Mouse (Mus musculus) lung, embryonic 15.5 days (tissue): Measurements from ENCODE around the gene Gopc. TPM values are rescaled to one million over a fixed set of nuclear protein-coding genes. Genes with fewer than 3 reads are reported as not detected.
A peak's percentile ranks its signal among the peaks of the same experiment; 100 is the strongest.

Experiments used
- ATAC-seq: fragments of 200-750 bp; cut with Nextera tagmentation; 2 replicates; pipeline ENCODE4 v1.8.0; 2017; ENCODE audit warnings: moderate number of reproducible peaks, borderline replicate concordance; ENCODE audit not compliant: low FRiP score, low TSS enrichment; ENCODE audit errors: extremely low read depth
- H3K27ac ChIP-seq: fragments of 300-500 bp; sonication (generic); 2 replicates; pipeline ENCODE4 v1.5.1; 2015; ENCODE audit warnings: moderate library complexity, mild to moderate bottlenecking, inconsistent platforms
- H3K27me3 ChIP-seq: fragments of 300-500 bp; sonication (generic); 2 replicates; pipeline ENCODE4 v1.6.1; 2015; ENCODE audit warnings: inconsistent platforms
- H3K36me3 ChIP-seq: fragments of 300-500 bp; sonication (generic); 2 replicates; pipeline ENCODE4 v1.6.1; 2015; ENCODE audit warnings: inconsistent platforms
- H3K4me1 ChIP-seq: fragments of 300-500 bp; sonication (generic); 2 replicates; pipeline ENCODE4 v1.6.1; 2015; ENCODE audit warnings: inconsistent platforms
- H3K4me2 ChIP-seq: fragments of 300-500 bp; sonication (generic); 2 replicates; pipeline ENCODE4 v1.6.1; 2015; ENCODE audit warnings: inconsistent platforms, mild to moderate bottlenecking, moderate library complexity
- H3K4me3 ChIP-seq: fragments of 300-500 bp; sonication (generic); 2 replicates; pipeline ENCODE4 v1.5.1; 2015; ENCODE audit warnings: mild to moderate bottlenecking, inconsistent platforms
- H3K9ac ChIP-seq: fragments of 300-500 bp; sonication (generic); 2 replicates; pipeline ENCODE4 v1.6.1; 2015; ENCODE audit warnings: inconsistent platforms
- H3K9me3 ChIP-seq: fragments of 300-500 bp; sonication (generic); 2 replicates; pipeline ENCODE4 v1.6.1; 2016; ENCODE audit warnings: inconsistent platforms
- WGBS: fragments of 180-500 bp; shearing (Covaris S2); methylation state at CpG from one replicate; pipeline ENCODE4 v1.1.7; 2015; 5-methylcytosine and 5-hydroxymethylcytosine counted together
- polyA plus RNA-seq: library from polyadenylated mRNA; unstranded; fragments of >200 nt; fragmentation: Nextera tagmentation; extraction: Ambion mirVana; gene quantifications from 2 replicates; pipeline ENCODE4 v1.2.1, GENCODE M21; 2015

Gene Gopc
- polyA plus RNA-seq, 1 experiment from 2014 or later: 22.3 TPM

DNA sequence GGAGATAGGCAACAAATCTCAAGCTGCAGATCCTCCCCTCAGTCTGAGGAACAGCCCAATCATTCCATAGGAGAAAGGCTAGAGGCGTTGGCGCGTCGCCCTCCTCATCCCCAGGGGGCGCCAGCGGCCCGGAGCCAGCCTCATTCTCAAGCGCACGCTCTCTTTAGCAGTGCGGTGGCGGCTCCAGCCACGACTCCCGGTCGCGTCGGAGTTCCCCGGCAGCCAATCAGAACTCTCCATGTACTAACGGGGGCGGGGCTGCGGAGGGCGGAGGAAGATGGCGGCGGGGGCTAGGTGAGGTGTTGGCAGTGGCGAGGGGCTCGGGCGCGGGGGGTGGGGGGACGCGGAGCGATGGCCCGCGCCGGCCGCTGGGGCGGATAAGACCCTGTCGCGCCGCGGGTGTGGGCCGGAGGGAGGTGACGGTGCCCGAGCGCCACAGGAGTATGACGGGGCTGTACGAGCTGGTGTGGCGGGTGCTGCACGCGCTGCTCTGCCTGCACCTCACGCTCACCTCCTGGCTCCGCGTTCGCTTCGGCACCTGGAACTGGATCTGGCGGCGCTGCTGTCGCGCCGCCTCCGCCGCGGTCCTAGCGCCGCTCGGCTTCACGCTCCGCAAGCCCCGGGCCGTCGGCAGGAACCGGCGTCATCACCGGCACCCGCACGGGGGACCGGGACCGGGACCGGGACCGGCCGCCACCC, 35.5 kb upstream of the Gopc start, which contains the start of gene Nus1:
TSS of gene Nus1 (plus strand) at position 249 of the 699 bp plus-strand sequence.
- peak within 1 kb of the TSS; percentile 70 for H3K4me2 ChIP-seq
- no peaks in the 10 kb centered on the region for H3K36me3 ChIP-seq
- peaks cover 24% of the 10 kb centered on the region for H3K4me1 ChIP-seq
- peak within 1 kb of the TSS; percentile 92 for H3K27ac ChIP-seq
- H3K4me3 ChIP-seq: peak within 1 kb of the TSS; percentile 100
- H3K9me3 ChIP-seq: no peaks in the 10 kb centered on the region
- peak; percentile 100 for ATAC-seq
- under 1% methylated on average over 79 of the region's 79 CpGs for WGBS
- peak within 1 kb of the TSS; percentile 95 for H3K9ac ChIP-seq
- H3K27me3 ChIP-seq: no peaks in the 10 kb centered on the region

DNA sequence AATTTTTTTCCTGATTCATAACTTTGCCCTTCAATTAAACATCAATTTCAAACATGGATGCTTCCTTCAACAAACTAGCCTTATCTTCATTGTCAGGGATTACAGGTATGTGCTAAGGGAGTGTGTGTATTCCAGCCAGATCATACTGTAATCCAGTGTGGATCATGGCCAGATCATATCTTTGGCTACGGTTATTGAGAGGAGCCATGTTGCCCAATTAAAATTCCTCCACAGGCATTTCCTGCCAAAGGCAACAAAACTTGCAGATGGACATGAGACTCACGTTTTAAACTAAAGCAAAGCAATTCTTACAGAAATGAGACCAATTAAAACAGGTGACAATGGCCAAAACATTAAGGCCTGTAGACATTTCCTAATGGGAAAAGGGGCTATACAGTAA, 34.5 kb upstream of the Gopc start:
- no peaks in the 10 kb centered on the region for H3K36me3 ChIP-seq
- H3K27ac ChIP-seq: peak overlapping the region; percentile 31; the same call in 1 of the 2 replicates
- H3K4me2 ChIP-seq: peak overlapping the region; percentile 70
- H3K9ac ChIP-seq: peak overlapping the region; percentile 37; the same call in 1 of the 2 replicates
- peaks cover 24% of the 10 kb centered on the region for H3K4me1 ChIP-seq
- H3K9me3 ChIP-seq: no peaks in the 10 kb centered on the region
- peak overlapping the region; percentile 100 for H3K4me3 ChIP-seq
- WGBS: 30% methylated on average over 2 of the region's 2 CpGs
- no peaks in the 10 kb centered on the region for H3K27me3 ChIP-seq
- ATAC-seq: no peak

DNA sequence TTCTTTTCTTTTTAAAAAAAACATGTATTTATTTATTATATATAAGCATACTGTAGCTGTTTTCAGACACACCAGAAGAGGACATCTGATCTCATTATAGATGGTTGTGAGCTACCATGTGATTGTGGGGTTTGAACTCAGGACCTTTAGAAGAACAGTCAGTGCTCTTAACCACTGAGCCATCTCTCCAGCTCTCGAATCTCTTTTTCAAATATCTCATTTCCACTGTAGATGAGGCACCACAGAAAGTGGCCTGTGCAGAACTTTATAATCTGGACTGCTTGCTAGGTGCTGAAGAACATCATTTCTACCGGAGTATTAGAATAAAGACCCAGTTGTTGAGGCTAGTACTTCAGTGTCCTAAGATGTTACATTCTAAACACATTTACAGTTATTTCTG, 33.1 kb upstream of the Gopc start:
- Histone ChIP-seq H3K4me2 (no peak overlapping the region), H3K4me3 (no peak overlapping the region), H3K27me3 (no peaks in the 10 kb centered on the region), H3K9ac (no peak overlapping the region), H3K4me1 (peaks cover 17% of the 10 kb centered on the region), H3K27ac (no peak overlapping the region), H3K9me3 (no peaks in the 10 kb centered on the region), H3K36me3 (no peaks in the 10 kb centered on the region)
- ATAC-seq: no peak
- WGBS: 80% methylated on average over 2 of the region's 2 CpGs

DNA sequence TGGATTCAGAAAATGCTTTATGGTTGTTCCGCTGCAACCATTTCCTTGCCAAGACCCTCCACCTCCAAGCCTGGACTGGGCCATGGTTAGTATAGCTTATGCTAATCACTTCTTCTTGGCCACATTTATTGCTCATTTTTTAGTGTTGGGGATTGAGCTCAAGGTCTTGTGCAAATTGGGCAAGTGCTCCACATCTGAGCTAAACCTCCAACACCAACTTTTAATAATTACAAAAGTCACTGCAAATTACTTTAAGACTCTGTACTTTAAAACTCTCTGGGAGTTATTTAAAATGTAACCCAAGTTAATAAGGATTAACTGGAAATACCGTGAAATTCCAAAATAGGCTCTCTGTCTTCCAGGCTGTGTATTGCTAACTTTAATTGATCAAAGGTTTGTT, 25.6 kb upstream of the Gopc start:
- Histone ChIP-seq H3K4me1 (no peaks in the 10 kb centered on the region), H3K36me3 (no peaks in the 10 kb centered on the region), H3K4me3 (no peak overlapping the region), H3K9ac (no peak overlapping the region), H3K27me3 (no peaks in the 10 kb centered on the region), H3K9me3 (no peaks in the 10 kb centered on the region), H3K27ac (no peak overlapping the region), H3K4me2 (no peak overlapping the region)
- no peak for ATAC-seq
- WGBS: 88% methylated on average over 2 of the region's 2 CpGs

DNA sequence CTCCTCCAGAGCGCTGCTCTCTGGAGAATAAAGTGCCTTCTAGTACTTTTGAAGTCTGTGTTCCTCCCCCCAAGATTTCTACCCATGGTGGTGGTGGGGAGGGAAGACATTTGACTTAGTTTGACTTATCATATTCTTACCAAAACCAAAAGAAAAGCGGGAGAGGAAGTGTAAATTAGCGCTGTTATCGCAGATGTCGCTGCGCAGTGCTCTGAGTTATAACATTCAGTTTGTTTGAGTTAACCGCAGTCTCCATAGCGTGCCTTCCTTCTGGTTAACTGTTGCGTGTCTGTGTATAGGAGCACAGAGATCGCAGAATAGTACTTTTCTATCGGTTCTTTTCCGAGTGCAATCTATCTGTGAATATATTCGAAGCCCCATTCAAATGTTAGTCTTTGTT, 23.2 kb upstream of the Gopc start:
- Histone ChIP-seq H3K4me3 (no peak overlapping the region), H3K36me3 (no peaks in the 10 kb centered on the region), H3K4me1 (no peaks in the 10 kb centered on the region), H3K9me3 (no peaks in the 10 kb centered on the region), H3K27me3 (no peaks in the 10 kb centered on the region), H3K27ac (no peak overlapping the region), H3K4me2 (no peak overlapping the region), H3K9ac (no peak overlapping the region)
- no peak for ATAC-seq
- 83% methylated on average over 13 of the region's 13 CpGs for WGBS

DNA sequence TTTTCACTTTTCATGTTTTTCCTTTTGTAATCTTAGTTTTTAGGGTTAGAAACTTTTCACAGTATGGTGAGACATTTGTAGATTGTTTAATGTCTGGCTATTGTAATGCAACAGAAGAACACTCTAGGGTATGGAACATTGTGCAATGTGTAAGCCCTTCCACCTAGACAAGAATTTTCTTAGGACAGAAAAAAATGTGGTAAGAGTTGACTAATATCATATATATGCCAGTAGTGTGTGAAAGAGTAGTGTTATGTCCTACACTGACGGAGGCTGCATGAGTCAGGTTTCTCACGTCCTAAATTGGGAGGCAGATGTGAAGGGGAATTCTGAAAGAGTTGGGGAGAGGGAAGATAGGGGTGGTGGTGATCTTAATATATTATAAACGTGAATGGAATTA, 17.8 kb upstream of the Gopc start:
- H3K9me3 ChIP-seq: no peaks in the 10 kb centered on the region
- no peak overlapping the region for H3K27ac ChIP-seq
- 58% methylated on average over 3 of the region's 3 CpGs for WGBS
- no peak for ATAC-seq
- no peak overlapping the region for H3K9ac ChIP-seq
- H3K4me2 ChIP-seq: no peak overlapping the region
- H3K27me3 ChIP-seq: no peaks in the 10 kb centered on the region
- no peaks in the 10 kb centered on the region for H3K36me3 ChIP-seq
- H3K4me3 ChIP-seq: no peak overlapping the region
- H3K4me1 ChIP-seq: no peaks in the 10 kb centered on the region

DNA sequence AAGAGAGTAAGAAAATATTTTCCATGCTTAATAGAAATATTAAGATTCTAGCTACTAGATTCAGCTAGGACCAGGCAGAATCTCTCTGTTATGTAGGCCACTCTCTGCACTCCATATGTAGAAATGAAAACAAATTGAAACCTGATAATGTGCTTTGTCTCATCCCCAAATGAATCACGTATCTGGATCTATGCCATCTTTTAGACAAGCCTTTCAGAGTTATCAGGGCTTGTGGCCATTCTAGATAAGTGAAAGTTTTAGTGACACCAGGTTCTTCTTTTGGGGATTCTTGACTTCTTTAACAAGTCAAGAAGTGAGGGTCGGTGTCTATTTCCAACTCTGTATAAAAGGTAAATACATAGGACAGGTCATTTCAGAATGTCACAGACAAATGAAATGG, 16.8 kb upstream of the Gopc start:
- ATAC-seq: no peak
- Histone ChIP-seq H3K4me2 (no peak overlapping the region), H3K4me3 (no peak overlapping the region), H3K27ac (no peak overlapping the region), H3K36me3 (no peaks in the 10 kb centered on the region), H3K9me3 (no peaks in the 10 kb centered on the region), H3K27me3 (no peaks in the 10 kb centered on the region), H3K9ac (no peak overlapping the region), H3K4me1 (no peaks in the 10 kb centered on the region)
- WGBS: 71% methylated on average over 2 of the region's 2 CpGs

DNA sequence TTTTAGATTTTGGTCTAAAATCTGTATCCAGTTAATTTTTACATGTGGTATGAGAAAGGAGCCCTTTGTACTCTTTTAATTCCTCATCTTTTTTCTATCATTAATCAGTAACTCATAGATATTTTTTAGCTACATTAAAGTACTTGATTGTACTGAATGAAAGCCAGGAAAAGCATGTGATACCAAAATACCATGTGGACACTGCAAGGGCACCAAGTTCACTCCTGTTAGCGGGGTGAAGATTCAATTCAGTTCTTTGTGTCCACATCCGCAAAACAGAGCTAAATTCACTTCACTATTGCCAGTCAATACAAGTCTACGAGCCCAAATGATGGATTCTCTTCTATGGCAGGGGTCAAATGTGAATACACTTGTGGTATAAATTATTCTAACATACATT, 14.7 kb upstream of the Gopc start:
- no peak overlapping the region for H3K9ac ChIP-seq
- no peaks in the 10 kb centered on the region for H3K27me3 ChIP-seq
- no peak for ATAC-seq
- H3K4me2 ChIP-seq: no peak overlapping the region
- no peaks in the 10 kb centered on the region for H3K9me3 ChIP-seq
- H3K4me1 ChIP-seq: no peaks in the 10 kb centered on the region
- no peak overlapping the region for H3K27ac ChIP-seq
- no peak overlapping the region for H3K4me3 ChIP-seq
- H3K36me3 ChIP-seq: no peaks in the 10 kb centered on the region
- WGBS: 88% methylated on average over 3 of the region's 3 CpGs

DNA sequence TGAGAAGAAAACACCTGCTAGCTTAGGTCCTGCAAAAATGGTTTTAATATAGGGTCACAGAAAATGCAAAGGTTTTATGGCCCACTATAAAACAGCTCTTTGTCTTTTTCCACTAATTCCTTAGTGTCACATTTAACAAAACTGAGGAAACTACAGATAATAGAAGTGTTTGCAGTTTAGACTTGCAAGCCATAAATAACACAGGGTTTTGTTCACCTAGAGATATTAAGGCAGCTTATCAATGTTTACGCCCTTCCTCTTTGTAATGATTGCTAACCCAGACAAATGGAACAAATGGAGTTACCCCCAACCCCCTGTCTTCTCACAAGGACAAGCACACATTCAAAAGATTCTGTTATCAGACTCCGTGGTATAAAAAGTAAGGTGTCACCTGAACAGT, 9.3 kb upstream of the Gopc start:
- no peak overlapping the region for H3K4me2 ChIP-seq
- ATAC-seq: no peak
- no peaks in the 10 kb centered on the region for H3K4me1 ChIP-seq
- no peak overlapping the region for H3K27ac ChIP-seq
- WGBS: 57% methylated on average over 2 of the region's 2 CpGs
- H3K4me3 ChIP-seq: no peak overlapping the region
- no peak overlapping the region for H3K9ac ChIP-seq
- no peaks in the 10 kb centered on the region for H3K27me3 ChIP-seq
- H3K36me3 ChIP-seq: no peaks in the 10 kb centered on the region
- H3K9me3 ChIP-seq: no peaks in the 10 kb centered on the region

DNA sequence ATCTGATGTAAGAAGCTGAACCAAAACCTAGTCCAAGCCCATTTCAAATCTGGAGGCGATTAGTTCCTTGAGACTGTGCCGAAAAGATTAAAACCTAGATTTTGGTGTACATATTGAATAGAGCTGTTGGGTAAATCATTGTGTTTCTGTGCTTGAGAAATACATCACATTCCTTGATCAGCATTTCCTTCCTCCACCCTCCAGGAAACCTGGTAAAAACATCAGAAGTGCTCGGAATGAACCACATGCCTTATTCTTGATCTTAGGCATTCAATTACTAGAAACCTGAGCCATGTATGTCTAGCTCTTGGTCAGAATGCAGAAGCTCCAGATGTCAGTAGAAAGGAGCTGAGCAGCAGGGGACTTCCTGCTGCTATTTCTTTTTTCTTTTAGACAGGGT, 7.5 kb upstream of the Gopc start:
- WGBS: 69% methylated on average over 3 of the region's 3 CpGs
- Histone ChIP-seq H3K4me1 (no peaks in the 10 kb centered on the region), H3K27me3 (no peaks in the 10 kb centered on the region), H3K27ac (no peak overlapping the region), H3K4me3 (no peak overlapping the region), H3K9ac (no peak overlapping the region), H3K36me3 (no peaks in the 10 kb centered on the region), H3K4me2 (no peak overlapping the region), H3K9me3 (no peaks in the 10 kb centered on the region)
- no peak for ATAC-seq

DNA sequence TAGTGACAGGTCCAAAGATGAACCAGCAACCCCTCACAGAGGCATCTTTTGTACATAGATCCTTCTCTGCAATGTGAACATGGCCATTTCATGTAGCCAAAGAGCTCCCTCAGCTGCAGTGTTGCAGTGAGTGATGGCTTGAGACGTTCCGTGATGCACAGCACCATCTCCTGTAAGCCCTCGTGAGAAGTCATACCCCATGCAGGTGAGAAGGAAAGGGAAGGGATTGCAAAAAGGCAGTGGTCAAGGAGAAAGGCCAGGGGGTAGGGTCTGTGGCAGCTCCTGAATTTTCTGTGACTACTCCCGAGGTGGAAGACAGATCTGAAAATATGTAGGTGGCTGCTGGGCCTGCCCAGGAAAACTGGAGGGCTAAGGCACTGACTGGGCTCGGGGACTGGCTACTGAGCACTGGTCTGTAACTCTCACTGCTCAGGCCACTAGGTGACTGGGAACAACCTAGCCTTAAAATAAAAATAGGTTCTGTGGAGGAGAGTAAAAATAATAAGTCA, 7.1 kb upstream of the Gopc start, which contains the start of gene Nepn:
TSS of gene Nepn (plus strand) at position 51 of the 509 bp plus-strand sequence.
- Histone ChIP-seq H3K4me2 (no peak within 1 kb of the TSS), H3K27ac (no peak within 1 kb of the TSS), H3K9me3 (no peaks in the 10 kb centered on the region), H3K36me3 (no peaks in the 10 kb centered on the region), H3K9ac (no peak within 1 kb of the TSS), H3K27me3 (no peaks in the 10 kb centered on the region), H3K4me1 (no peaks in the 10 kb centered on the region), H3K4me3 (no peak within 1 kb of the TSS)
- 72% methylated on average over 5 of the region's 5 CpGs for WGBS
- no peak for ATAC-seq

DNA sequence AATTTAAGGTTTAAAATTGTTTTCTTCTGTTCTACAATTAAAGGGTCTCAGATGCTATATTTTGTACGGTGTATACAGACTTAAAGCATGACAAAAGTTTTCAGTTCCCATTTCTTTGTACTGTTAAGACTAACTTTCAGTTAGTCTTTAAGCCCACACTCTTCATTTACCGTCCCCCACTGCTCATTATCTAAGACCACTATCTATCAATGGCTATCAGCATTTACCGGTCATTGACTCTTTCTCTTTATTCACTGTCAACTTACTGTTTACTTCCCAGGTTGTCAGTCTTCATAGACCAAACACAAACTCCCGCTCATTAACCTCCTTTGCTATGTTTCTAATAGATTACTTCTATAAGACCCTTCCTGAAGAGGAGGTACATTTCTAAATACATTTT, 5.3 kb upstream of the Gopc start:
- no peak for ATAC-seq
- Histone ChIP-seq H3K4me1 (peaks cover 6% of the 10 kb centered on the region; the same call in 1 of the 2 replicates), H3K4me2 (no peak overlapping the region), H3K27ac (no peak overlapping the region), H3K4me3 (no peak overlapping the region), H3K27me3 (no peaks in the 10 kb centered on the region), H3K9me3 (no peaks in the 10 kb centered on the region), H3K9ac (no peak overlapping the region), H3K36me3 (no peaks in the 10 kb centered on the region)
- WGBS: 38% methylated on average over 4 of the region's 4 CpGs
